In genomic region chr17:5228616-5229250, GRCm38 (mm10) we compare ENCODE assay signal across 12 mouse cellular contexts.
DNase-seq lines count a peak whose midpoint lies in the region; ATAC-seq lines count a peak whose summit lies in the region.
"Had no signal": no experiment of that assay in that cellular context is flagged by ENCODE, and none has a peak within 500 bp of the region (broad histone marks: within the 10 kb centered on the region; RNA-seq: fewer than 3 reads in every experiment).

No protein-coding gene starts in this region.

- no peak overlapping the region for H3K4me3 ChIP-seq in heart, embryonic 13.5 days
- H3K4me3 ChIP-seq in forebrain, embryonic 14.5 days (ENCODE audit: low read depth, low read length), result no peak overlapping the region
- H3K4me3 ChIP-seq in hindbrain, embryonic 15.5 days, result no peak overlapping the region
- no peak overlapping the region for H3K4me3 ChIP-seq in midbrain, embryonic 16.5 days (ENCODE audit: low read depth, low read length)
- H3K4me3 ChIP-seq: liver, embryonic 15.5 days had no signal

- H3K9me3 ChIP-seq in heart, embryonic 13.5 days, result no peaks in the 10 kb centered on the region
- no peaks in the 10 kb centered on the region for H3K9me3 ChIP-seq in forebrain, embryonic 14.5 days (replicated peaks; ENCODE audit: control insufficient read depth, low read length)
- H3K9me3 ChIP-seq in hindbrain, embryonic 15.5 days, result no peaks in the 10 kb centered on the region
- H3K9me3 ChIP-seq in midbrain, embryonic 16.5 days (replicated peaks; ENCODE audit: control insufficient read depth, low read length, poor library complexity, severe bottlenecking), result no peaks in the 10 kb centered on the region
- H3K9me3 ChIP-seq: liver, embryonic 15.5 days had no signal

- no peaks in the 10 kb centered on the region for H3K36me3 ChIP-seq in heart, embryonic 13.5 days
- no peaks in the 10 kb centered on the region for H3K36me3 ChIP-seq in forebrain, embryonic 14.5 days (ENCODE audit: control insufficient read depth, insufficient read depth, low read length)
- H3K36me3 ChIP-seq in hindbrain, embryonic 15.5 days, result no peaks in the 10 kb centered on the region
- H3K36me3 ChIP-seq in midbrain, embryonic 16.5 days (ENCODE audit: control insufficient read depth, insufficient read depth, low read length), result no peaks in the 10 kb centered on the region
- H3K36me3 ChIP-seq: liver, embryonic 15.5 days had no signal

- no peaks in the 10 kb centered on the region for H3K27me3 ChIP-seq in heart, embryonic 13.5 days (replicated peaks)
- no peaks in the 10 kb centered on the region for H3K27me3 ChIP-seq in forebrain, embryonic 14.5 days (replicated peaks; ENCODE audit: control insufficient read depth, insufficient read depth, low read length)
- H3K27me3 ChIP-seq in hindbrain, embryonic 15.5 days, result no peaks in the 10 kb centered on the region
- H3K27me3 ChIP-seq in midbrain, embryonic 16.5 days (ENCODE audit: control insufficient read depth, insufficient read depth, low read depth, low read length), result no peaks in the 10 kb centered on the region
- H3K27me3 ChIP-seq: liver, embryonic 15.5 days had no signal

- WGBS in heart, embryonic 13.5 days, result 84% methylated on average over 6 of the region's 6 CpGs
- WGBS in forebrain, embryonic 14.5 days, result 83% methylated on average over 6 of the region's 6 CpGs
- 71% methylated on average over 6 of the region's 6 CpGs for WGBS in hindbrain, embryonic 15.5 days
- 76% methylated on average over 6 of the region's 6 CpGs for WGBS in midbrain, embryonic 16.5 days

- peaks cover 65% of the 10 kb centered on the region for H3K4me1 ChIP-seq in heart, embryonic 13.5 days
- H3K4me1 ChIP-seq in forebrain, embryonic 14.5 days (ENCODE audit: control insufficient read depth, insufficient read depth, low read length), result peaks cover 18% of the 10 kb centered on the region
- H3K4me1 ChIP-seq in hindbrain, embryonic 15.5 days (replicated peaks), result peaks cover 51% of the 10 kb centered on the region
- H3K4me1 ChIP-seq in midbrain, embryonic 16.5 days (ENCODE audit: control insufficient read depth, insufficient read depth, low read length), result peaks cover 26% of the 10 kb centered on the region

- DNase-seq in heart, adult 8-10 months (ENCODE audit: low spot score), result no peak
- DNase-seq in forebrain, embryonic 14.5 days (ENCODE audit: low spot score), result no peak
- DNase-seq in spleen, postnatal 36 days (ENCODE audit: low spot score in 2 of 2), result no peak
- DNase-seq in spleen, postnatal 14 days (ENCODE audit: low spot score in 2 of 2), result no peak
- DNase-seq: heart, adult 18-20 months; kidney, adult 9 months; right cerebral cortex, postnatal 14 days; thymus, postnatal 25 days had no signal

- H3K9ac ChIP-seq in heart, embryonic 13.5 days, result peak overlapping the region; percentile 14; the same call in 1 of the 2 replicates
- no peak overlapping the region for H3K9ac ChIP-seq in forebrain, embryonic 14.5 days (ENCODE audit: low read length)
- no peak overlapping the region for H3K9ac ChIP-seq in hindbrain, embryonic 15.5 days
- H3K9ac ChIP-seq in midbrain, embryonic 16.5 days (ENCODE audit: low read depth, low read length), result peak overlapping the region; percentile 11; the same call in 1 of the 2 replicates
- H3K9ac ChIP-seq: liver, embryonic 15.5 days had no signal

- no peak for ATAC-seq in heart, embryonic 13.5 days (ENCODE audit: extremely low read depth, insufficient number of reproducible peaks, low FRiP score, low TSS enrichment)
- no peak for ATAC-seq in forebrain, embryonic 14.5 days
- ATAC-seq in hindbrain, embryonic 15.5 days (ENCODE audit: low FRiP score, low read depth), result no peak
- ATAC-seq in midbrain, embryonic 16.5 days, result no peak

- no peak overlapping the region for H3K27ac ChIP-seq in heart, embryonic 13.5 days (replicated peaks)
- peak overlapping the region; percentile 33 for H3K27ac ChIP-seq in forebrain, embryonic 14.5 days (ENCODE audit: low read depth, low read length)
- peak overlapping the region; percentile 65 for H3K27ac ChIP-seq in hindbrain, embryonic 15.5 days (replicated peaks)
- H3K27ac ChIP-seq in midbrain, embryonic 16.5 days (ENCODE audit: low read length), result peak overlapping the region; percentile 25; the same call in 1 of the 2 replicates
- H3K27ac ChIP-seq: liver, embryonic 15.5 days had no signal

- no peak overlapping the region for H3K4me2 ChIP-seq in heart, embryonic 13.5 days
- H3K4me2 ChIP-seq in forebrain, embryonic 14.5 days (ENCODE audit: low read length), result no peak overlapping the region
- H3K4me2 ChIP-seq in hindbrain, embryonic 15.5 days, result no peak overlapping the region
- no peak overlapping the region for H3K4me2 ChIP-seq in midbrain, embryonic 16.5 days (ENCODE audit: low read length)
- H3K4me2 ChIP-seq: liver, embryonic 15.5 days had no signal

Comparison
In these comparisons a context has a peak if more than half of its experiments do, and no peak if none do; other contexts are left out.
1. H3K9ac ChIP-seq: peak in heart, embryonic 13.5 days (single experiment) and midbrain, embryonic 16.5 days (single experiment); none in forebrain, embryonic 14.5 days (single experiment) and hindbrain, embryonic 15.5 days (single experiment).